Mouse (Mus musculus) 416B (cell line): ENCODE measurements around the gene Tex10.
A peak's percentile ranks its signal among the peaks of the same experiment; 100 is the strongest.

Source experiments
- DNase-seq: peaks from one replicate; pipeline ENCODE4 v3.0.0; 2011; ENCODE audit warnings: low read depth

Gene Tex10

DNA sequence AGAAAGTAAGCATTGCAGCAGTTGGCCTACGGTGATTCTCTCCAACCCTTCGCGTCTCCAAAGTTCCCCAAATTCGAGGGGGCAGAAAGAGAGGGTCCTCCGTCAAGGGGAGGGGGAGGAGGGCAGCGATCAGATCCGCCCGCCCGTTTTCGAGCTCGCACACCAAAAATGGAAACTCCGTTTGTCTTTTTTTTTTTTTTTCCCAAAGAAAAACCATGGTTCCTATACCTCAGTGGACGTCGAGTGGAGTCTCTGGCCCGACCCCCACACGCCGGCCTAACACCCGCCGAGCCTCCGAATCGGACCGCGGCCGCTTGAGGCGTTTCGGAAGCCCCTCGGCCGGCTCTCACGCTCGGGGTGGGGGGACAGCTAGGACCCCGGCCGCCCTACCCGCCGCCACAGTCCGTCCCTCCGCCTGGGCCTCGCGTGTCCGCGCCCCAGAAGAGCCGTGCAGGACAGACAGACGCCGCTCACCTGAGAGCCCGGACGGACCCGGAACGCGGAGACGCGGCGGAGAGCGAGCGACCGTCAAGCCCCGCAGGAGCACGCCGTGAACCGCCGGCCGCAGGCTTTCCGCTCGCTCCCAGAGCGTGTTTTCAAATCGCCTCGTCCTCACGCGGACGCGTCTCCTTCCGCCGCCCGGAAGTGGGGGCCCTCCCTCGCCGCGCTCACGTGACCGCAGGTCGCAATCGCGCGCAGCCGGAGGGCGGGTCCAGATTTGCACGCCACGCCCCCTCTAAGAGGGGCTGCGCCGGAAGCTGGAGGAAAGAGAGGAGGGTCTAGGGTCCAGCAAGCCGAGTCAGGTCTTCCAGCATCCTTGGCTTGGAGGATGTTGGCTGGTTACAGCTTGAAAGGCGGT lies at the start of gene Tex10:
Gene Tex10 (minus strand): TSS at position 668 of the 859 bp plus-strand sequence.
- DNase-seq, result peak; percentile 88

DNA sequence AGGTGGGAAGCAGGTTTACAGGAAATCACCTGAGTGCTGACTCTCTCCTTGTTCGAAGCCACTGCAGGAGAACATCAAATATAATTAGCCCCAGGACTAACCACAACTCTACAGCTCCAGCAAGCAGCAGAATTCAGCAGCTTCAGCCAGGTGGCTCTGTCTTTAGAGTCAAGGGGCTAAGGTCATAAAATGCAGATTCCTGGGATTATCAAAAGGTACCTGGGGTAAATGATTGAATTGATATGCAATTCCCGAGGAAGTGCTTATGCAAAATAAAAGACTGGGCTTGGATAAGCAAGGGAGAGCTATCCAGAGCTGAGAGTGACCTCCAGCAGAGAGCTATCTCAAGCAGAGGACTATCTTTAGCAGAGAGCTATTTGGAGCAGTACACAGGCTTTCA lies 37.6 kb upstream of the Tex10 start:
- no peak for DNase-seq

DNA sequence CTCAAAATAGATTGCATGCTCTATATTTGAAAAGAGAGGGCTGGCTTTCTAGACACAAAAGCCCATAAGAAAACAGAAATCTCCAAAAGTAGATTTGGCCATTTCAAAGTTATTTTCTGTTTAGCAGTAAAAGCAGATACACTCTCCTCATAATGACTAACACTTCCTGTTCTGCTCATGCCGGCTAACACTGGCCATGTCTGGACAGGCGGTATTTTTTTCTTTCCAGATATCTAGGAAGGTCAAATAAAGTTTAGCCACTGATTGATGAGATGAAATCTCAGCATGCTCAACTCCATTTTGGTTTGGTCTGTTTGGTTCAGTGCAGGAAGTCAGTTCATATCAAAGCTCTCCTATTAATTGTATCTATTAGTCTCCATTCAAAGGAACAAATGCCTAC lies 19.3 kb upstream of the Tex10 start:
- peak; percentile 62 for DNase-seq

- no peak for DNase-seq
Measured at GRCm38 (mm10) chr4:48491290-48491743, 18.1 kb upstream of the Tex10 start.

DNA sequence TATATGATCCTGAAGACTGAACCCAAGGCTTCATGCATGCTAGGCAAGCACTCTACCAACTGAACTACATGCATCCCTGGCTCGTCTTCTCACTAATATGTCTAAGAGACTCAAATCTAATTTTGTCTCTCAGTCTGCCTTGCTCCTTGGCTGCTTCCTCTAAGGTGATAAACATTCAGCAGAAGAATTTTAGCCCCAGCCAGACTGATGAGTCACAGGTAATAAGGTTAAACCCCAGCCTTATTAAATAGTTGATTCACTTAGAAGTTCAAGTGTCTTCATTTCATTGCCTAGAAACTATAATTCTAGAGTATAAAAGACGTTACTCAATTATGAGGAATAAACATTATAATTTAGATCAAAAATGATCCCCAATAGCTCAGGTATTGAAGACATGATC lies 15.7 kb upstream of the Tex10 start:
- DNase-seq, result no peak

DNA sequence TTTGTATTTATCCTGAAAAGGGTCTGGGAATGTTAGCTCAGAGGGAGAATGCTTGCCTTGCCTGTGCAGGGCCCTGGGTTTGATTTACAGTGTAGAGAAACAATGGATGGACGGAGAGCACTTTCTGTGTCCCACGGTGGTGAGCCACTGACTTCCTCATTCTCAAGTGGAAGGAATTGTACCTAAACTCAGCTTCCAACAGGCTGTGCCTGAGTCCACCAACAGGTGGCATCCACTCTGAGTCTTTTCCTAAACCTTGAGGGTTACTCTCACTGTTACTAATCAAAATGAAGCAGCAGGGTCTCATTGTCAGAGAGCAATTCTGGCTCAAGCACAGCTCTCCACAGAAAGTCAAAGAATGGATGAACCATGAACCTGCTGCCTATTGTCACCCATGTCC lies 8.0 kb upstream of the Tex10 start:
- peak; percentile 71 for DNase-seq

DNA sequence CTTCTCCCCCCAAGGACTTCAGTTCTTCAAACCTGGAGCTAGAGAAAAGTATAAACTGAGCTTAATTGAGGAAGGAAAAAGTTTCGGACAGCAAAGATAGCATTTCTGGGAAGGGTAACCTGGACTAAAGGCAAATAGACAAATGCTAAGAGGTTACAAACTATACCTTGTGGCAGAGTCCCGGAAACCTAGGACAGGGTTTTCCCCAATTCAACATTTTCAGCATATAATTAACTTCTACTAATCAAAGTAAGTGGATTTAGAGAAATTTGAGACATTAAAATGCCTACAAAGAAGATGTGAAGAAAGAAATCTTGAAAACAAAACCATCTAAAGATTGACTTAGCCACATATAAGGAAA lies 372 bp upstream of the Tex10 start:
- peak; percentile 9 for DNase-seq

GRCm38 (mm10) chr4:48472052-48472791 lies 1.0 kb downstream of the Tex10 start:
- peak; percentile 43 for DNase-seq

- DNase-seq, result no peak
Measured at GRCm38 (mm10) chr4:48470977-48471376, 2.3 kb downstream of the Tex10 start.

DNA sequence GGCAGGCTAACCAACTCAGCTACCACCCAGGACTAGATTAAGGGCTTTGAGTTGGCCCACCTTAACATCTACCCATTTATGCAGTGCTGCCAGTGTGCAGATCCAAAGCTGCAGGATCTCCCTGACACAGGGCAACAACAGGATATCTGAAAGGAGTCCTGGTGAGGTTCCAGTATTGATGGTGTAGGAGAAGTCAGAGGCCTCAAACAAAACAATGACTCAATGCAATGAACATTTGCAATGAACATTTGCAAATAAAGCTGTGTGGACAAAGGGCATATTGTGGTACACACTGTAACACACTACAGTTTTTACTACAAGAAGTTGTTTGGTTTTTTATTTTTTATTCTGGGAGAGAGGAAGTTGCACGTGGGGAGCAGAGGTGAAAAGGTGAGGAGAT lies 12.2 kb downstream of the Tex10 start:
- DNase-seq, result no peak

GRCm38 (mm10) chr4:48458436-48458835 lies 14.8 kb downstream of the Tex10 start:
- no peak for DNase-seq

DNA sequence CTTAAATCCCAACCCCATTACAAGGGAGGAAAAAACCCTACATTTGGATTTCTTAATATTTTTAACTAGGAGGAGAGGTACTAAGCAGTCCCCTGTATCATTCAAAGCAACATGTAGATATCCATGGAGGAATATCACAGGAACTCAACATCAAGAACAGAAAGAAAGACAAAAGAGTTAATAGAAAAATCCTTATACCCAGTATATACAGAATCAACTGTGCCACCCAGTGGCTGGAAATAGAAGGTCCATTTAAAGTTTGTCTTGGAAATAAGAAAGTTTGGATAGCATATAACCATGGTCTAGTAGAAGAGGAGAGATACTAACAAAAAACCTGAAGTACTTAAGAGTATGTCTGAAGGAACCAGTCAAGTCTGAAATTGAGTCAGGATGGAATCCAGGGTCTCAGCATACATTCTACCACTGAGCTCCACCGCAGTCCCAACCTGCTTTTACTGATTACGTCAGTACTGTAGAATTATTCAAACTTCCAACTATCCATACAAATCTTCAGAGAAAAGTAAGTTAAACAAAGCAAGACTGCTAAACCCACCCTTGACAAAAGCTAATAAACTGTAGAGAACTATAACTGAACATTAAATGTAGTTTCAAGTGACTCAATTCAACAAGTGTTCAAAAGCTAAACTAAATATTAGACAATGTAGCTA lies 19.0 kb downstream of the Tex10 start:
- peak; percentile 38 for DNase-seq

DNA sequence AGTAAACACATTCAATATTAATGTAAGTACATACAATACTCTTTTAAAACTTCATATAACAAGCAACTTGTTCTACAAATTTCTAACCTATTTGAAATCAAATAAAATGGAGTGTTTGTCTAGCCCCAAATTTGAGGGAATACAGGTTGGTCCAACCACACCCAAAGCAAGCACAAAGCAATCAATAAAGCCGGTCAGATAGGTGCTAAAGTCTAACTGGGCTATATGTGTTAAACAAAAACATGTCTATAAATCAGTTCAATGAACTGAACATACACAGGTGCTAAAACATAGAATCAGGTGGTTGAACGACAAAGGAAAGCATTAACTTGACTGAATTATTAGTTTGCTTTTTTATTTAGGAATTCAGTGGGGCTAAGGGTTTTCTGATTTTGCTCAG lies 45.2 kb downstream of the Tex10 start:
- no peak for DNase-seq

GRCm38 (mm10) chr4:48427413-48427812 lies 45.8 kb downstream of the Tex10 start:
- no peak for DNase-seq

DNA sequence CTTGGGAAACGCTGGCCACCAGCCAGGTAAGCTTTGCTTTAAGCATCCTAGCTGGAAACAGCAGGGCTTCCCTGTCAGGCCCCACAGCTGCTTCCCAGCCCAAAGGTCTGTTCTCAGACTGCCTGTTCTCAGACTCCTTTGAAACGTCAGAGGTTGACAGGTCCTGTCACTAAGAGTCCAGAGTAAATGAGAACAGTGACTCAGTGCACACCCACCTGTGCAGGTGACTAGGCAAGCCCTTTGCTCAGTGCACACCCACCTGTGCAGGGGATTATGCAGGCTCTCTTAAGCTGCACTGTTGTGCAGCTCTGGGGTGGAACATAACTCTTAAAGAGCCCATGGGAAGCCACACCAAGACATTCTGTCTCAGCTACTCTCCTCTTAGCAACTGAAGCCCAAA lies 49.5 kb downstream of the Tex10 start:
- no peak for DNase-seq

GRCm38 (mm10) chr4:48422633-48423032 lies 50.6 kb downstream of the Tex10 start:
- no peak for DNase-seq

DNA sequence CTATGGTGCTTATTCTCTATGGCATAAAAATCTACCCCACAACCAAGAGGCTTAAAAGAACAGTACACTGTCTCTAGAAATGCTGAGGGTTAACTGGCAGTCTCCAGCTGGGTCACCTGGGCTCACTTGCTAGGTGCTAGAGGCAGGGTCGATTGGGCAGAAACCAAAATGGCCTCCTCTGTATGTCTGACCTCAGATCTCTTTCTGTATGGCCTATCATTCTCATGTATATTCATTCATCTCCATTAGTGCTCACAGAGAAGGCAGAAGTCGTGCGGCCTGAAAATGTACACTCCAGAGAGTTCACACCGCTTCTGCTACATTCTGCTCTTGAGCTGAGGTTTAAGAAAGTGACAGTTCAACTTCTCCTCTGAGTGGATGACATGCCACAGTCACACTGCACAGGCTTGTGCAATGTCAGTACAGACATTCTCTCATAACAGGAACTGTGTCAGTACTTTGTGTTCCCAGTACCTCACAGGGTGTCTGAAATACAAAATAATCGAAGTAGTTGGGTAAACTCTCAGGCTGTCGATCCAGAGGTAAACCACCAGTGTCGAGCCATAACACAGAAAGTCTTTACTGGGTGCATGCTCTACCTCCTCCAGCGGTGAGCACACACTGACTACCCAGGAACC lies 54.3 kb downstream of the Tex10 start:
- peak; percentile 31 for DNase-seq

GRCm38 (mm10) chr4:48415838-48416335 lies 57.4 kb downstream of the Tex10 start:
- DNase-seq, result no peak

DNA sequence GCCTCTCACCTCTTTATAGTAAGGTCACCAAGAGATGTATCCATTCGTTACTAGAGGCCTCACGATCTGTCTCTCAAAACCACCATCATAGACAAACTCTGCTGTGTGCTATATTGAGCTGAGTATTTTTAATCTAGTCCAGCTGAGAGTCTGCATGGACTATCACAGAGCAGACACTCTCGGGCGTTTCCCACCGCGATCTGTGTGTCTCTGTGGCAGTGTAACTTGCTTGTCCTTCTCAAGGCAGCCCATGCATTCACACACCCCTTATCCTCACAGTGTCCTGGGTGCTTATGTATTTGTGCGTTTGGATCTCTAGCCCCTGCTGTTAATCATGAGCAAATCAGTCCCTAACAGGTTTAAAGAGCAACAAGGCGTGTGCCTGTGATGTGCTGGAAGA lies 59.8 kb downstream of the Tex10 start:
- no peak for DNase-seq

GRCm38 (mm10) chr4:48407350-48408039 lies 65.8 kb downstream of the Tex10 start:
- DNase-seq, result peak; percentile 59

- peak; percentile 33 for DNase-seq
Measured at GRCm38 (mm10) chr4:48405724-48406491, 67.4 kb downstream of the Tex10 start.
